Mouse (Mus musculus) ovary, postnatal 36 days (tissue): ENCODE measurements around the gene Qdpr.

Experiments
- DNase-seq: peaks from one replicate; pipeline ENCODE4 v3.0.0; 2022; ENCODE audit warnings: low spot score, mixed read lengths

The Qdpr gene

DNA sequence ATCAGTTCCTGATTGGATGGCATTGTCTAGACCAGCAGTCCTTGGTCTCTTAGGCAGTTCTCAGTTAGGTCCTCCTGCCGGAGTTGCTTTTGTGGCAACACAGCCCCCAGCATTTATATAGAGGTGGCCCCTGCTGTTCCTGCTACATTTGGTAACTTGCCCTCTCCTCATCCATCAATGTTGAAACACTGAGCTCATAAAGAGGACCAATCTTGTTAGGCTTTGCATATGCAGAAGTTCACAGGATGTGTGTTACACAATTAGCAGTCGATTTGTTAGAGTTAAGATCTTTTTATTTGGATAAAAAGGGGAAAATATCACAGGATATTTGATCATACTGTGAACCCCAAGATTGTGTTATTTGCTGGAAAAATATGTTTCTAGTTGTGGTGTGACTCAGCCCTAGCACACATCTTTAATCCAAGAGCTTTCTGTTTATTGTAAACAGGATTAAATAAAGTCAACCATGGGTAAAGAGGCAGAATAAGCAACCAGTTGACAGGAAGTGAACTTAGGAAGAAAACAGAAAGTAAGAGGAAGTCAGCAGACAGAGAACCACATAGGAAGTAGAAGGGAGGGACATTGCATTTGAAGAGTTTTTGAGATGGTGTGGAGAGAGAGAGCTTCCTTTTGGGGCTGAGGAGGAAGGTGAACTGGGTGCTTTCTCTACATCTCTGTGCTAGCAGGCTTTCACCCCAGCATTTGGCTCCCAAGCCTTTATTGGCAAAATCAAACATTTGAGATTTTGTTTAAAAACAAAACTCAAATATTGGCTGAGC lies 65.8 kb downstream of the Qdpr start:
- DNase-seq = no peak
